Mouse (Mus musculus) embryonic facial prominence, embryonic 14.5 days (tissue): Measurements from ENCODE around the gene Ctse. TPM values are rescaled to one million over a fixed set of nuclear protein-coding genes. Genes with fewer than 3 reads are reported as not detected.

Experiments used
- ATAC-seq: fragments of 200-750 bp; cut with Nextera tagmentation; 2 replicates; pipeline ENCODE4 v1.8.0; 2017; ENCODE audit warnings: low read depth, moderate number of reproducible peaks, moderate TSS enrichment
- DNase-seq: peaks from one replicate; pipeline ENCODE4 v3.0.0-alpha.2; 2015; ENCODE audit warnings: low spot score
- H3K27ac ChIP-seq: fragments of 300-500 bp; sonication (generic); replicated peaks from 2 replicates; pipeline ENCODE4 v1.5.1; 2014; ENCODE audit warnings: low read depth, mild to moderate bottlenecking, low read length, moderate library complexity
- H3K27me3 ChIP-seq: fragments of 300-500 bp; sonication (generic); replicated peaks from 2 replicates; pipeline ENCODE4 v1.6.1; 2014; ENCODE audit warnings: low read length; ENCODE audit not compliant: control insufficient read depth, insufficient read depth
- H3K36me3 ChIP-seq: fragments of 300-500 bp; sonication (generic); 2 replicates; pipeline ENCODE4 v1.6.1; 2014; ENCODE audit warnings: low read length, mixed read lengths; ENCODE audit not compliant: control insufficient read depth, insufficient read depth
- H3K4me1 ChIP-seq: fragments of 300-500 bp; sonication (generic); 2 replicates; pipeline ENCODE4 v1.6.1; 2014; ENCODE audit warnings: antibody characterized with exemption, low read length; ENCODE audit not compliant: control insufficient read depth, insufficient read depth
- H3K4me2 ChIP-seq: fragments of 300-500 bp; sonication (generic); 2 replicates; pipeline ENCODE4 v1.6.1; 2014; ENCODE audit warnings: low read depth, mild to moderate bottlenecking, low read length, moderate library complexity, mixed read lengths
- H3K4me3 ChIP-seq: fragments of 300-500 bp; sonication (generic); 2 replicates; pipeline ENCODE4 v1.5.1; 2014; ENCODE audit warnings: low read depth, mild to moderate bottlenecking, low read length
- H3K9ac ChIP-seq: fragments of 300-500 bp; sonication (generic); 2 replicates; pipeline ENCODE4 v1.6.1; 2014; ENCODE audit warnings: low read depth, mild to moderate bottlenecking, low read length, moderate library complexity, mixed read lengths
- H3K9me3 ChIP-seq: fragments of 300-500 bp; sonication (generic); 2 replicates; pipeline ENCODE4 v1.6.1; 2016; ENCODE audit warnings: low read length; ENCODE audit not compliant: control insufficient read depth
- WGBS: fragments of 180-500 bp; shearing (Covaris S2); extraction: QIAGEN DNeasy Blood & Tissue Kit; methylation state at CpG from one replicate; pipeline ENCODE4 v1.1.7; 2014; 5-methylcytosine and 5-hydroxymethylcytosine counted together
- polyA plus RNA-seq: library from polyadenylated mRNA; unstranded; fragments of >200 nt; fragmentation: Nextera tagmentation; extraction: Ambion mirVana; gene quantifications from 2 replicates; pipeline ENCODE4 v1.2.1, GENCODE M21; 2014

Ctse gene
- polyA plus RNA-seq: 0.14 and 0.15 TPM in 2 replicates

DNA sequence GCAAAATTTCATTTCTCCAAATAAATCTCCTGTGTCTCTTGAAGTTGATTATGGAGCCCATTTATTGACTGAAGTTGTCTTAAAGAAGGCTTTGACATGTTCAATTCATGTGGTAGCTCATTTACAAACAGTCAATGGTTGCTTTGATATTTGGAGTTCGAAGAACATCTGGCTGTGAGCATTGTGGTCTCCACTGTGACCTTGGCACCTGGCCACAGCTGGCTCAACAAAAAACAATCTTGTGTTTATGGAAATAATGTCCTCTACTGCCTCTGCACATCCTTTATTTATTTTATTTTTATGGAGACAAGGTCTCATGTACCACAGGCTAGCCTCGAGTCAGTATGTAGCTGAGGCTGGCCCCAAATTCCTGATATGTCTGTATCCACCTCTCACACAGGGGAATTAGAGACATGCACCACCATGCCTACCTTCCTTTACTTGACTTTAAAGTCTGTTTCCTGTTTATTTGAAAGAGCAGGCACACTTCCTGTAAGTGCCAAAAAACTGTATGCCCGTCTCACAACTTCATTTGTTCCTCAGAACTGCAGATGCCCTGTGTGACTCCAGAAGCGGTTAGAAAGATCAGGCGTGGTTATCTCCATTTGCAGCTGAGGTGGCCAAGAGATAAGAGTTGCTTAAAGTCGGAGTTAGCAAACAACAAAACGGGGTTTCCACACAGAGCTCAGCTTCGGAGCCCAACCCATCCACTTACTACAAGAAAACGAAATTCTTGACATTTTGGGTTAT lies at the start of gene Ctse:
Gene Ctse, plus strand, starts transcription at position 516 of the 750 bp plus-strand sequence.
- Histone ChIP-seq H3K9me3 (no peaks in the 10 kb centered on the region), H3K9ac (no peak within 1 kb of the TSS), H3K27ac (no peak within 1 kb of the TSS), H3K4me2 (no peak within 1 kb of the TSS), H3K4me1 (no peaks in the 10 kb centered on the region), H3K4me3 (no peak within 1 kb of the TSS), H3K36me3 (no peaks in the 10 kb centered on the region), H3K27me3 (no peaks in the 10 kb centered on the region)
- WGBS: 76% methylated on average over 9 of the region's 9 CpGs
- no peak for DNase-seq
- no peak for ATAC-seq

DNA sequence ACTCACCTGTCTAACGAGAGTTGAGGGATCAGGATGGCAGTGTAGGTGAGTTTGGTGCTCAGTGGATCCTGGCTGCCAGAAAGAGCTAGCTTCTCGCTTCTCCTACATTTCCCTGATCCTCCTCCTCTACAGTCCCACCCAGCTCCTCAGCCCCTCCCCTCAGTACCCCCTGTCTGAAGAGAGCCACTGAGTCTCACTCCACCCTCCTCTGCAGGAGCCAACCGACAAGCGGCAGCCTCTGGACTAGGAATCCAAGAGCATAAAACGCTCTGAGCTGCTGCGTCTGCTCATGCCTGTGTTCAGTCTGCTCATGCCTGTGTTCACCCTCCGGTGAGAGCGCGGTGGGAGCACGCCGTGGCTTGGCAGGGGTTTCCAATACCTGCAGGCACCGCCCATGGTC lies 39.2 kb upstream of the Ctse start, which contains the start of gene Avpr1b:
Gene Avpr1b, plus strand, starts transcription at position 335 of the 400 bp plus-strand sequence.
- Histone ChIP-seq H3K9me3 (no peaks in the 10 kb centered on the region), H3K9ac (no peak within 1 kb of the TSS), H3K4me2 (no peak within 1 kb of the TSS; the same call in 1 of the 2 replicates), H3K27me3 (no peaks in the 10 kb centered on the region; the same call in 1 of the 2 replicates), H3K4me3 (no peak within 1 kb of the TSS), H3K4me1 (no peaks in the 10 kb centered on the region), H3K36me3 (no peaks in the 10 kb centered on the region), H3K27ac (no peak within 1 kb of the TSS)
- WGBS: 28% methylated on average over 12 of the region's 12 CpGs
- DNase-seq (peak; percentile 28), ATAC-seq (peak; percentile 53; the same call in 1 of the 2 replicates)

DNA sequence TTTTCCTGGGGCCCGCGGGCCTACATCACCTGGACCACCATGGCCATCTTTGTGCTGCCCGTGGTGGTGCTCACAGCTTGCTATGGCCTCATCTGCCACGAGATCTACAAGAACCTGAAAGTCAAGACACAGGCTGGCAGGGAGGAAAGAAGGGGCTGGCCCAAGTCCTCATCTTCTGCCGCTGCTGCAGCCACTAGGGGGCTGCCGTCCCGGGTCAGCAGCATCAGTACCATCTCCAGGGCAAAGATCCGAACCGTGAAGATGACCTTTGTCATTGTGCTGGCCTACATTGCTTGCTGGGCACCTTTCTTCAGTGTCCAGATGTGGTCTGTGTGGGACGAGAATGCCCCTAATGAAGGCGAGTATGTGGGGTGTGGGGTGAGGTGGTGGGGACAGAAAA lies 37.8 kb upstream of the Ctse start:
- DNase-seq: no peak
- Histone ChIP-seq H3K36me3 (no peaks in the 10 kb centered on the region), H3K9me3 (no peaks in the 10 kb centered on the region), H3K9ac (no peak overlapping the region), H3K4me3 (no peak overlapping the region), H3K4me1 (no peaks in the 10 kb centered on the region), H3K27ac (no peak overlapping the region), H3K4me2 (no peak overlapping the region), H3K27me3 (no peaks in the 10 kb centered on the region; the same call in 1 of the 2 replicates)
- WGBS: 39% methylated on average over 11 of the region's 11 CpGs
- no peak for ATAC-seq

DNA sequence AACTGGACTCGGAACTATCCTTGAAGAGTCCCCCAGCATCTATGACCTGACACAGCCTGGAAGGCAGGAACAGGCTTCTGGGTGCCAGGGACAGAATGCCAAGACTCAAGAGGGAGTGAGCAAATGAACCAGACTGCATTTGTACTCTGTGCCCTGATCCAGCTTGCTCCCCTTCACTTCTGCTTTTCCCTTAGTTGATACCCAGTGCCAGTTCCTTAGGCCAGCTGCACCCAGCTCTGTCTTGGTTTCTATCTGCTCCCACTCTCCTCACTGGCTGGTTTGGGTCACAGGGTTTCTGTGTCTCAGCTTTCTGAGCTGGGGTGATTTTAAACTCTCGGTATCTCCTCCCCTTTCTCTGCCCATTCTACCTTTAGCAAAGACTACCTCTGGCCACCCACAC lies 31.4 kb upstream of the Ctse start:
- H3K27ac ChIP-seq: no peak overlapping the region

DNA sequence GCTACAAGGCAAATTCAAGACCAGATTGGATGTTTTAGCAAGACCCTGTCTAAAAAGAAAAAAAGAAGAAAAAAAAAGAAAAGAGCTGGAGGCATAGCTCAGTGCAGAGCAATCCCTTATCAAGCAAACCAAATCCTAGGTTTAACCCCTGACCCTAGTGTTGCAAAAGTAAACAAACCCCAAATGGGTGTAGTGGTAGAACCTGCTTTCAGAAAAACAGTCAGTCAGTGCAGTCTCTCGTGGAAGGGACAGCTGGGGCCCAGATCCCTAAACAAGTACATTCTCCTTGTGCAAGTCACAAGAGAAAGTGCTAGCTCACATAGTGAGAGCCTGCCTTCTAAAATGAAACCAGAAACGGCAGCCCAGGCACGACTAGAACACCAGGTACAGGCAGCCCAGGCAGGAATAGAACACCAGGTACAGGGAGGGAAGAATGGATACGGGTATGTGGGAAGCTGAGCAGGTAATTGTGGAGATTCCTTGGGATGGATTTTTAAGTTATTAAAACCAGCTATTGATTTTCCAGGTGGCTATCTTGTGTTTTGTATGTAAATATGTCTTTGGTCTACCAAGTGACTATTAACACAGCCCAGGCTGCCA lies 25.4 kb upstream of the Ctse start:
- Histone ChIP-seq H3K27ac (no peak overlapping the region), H3K27me3 (no peaks in the 10 kb centered on the region), H3K36me3 (no peaks in the 10 kb centered on the region), H3K9ac (no peak overlapping the region), H3K9me3 (no peaks in the 10 kb centered on the region), H3K4me3 (no peak overlapping the region), H3K4me2 (no peak overlapping the region), H3K4me1 (no peaks in the 10 kb centered on the region)
- no peak for ATAC-seq
- DNase-seq: no peak
- 36% methylated on average over 4 of the region's 4 CpGs for WGBS

More for the DNA sequence above, 31.4 kb upstream of the Ctse start:
- Histone ChIP-seq H3K9ac (no peak overlapping the region), H3K4me3 (no peak overlapping the region), H3K4me2 (no peak overlapping the region), H3K4me1 (no peaks in the 10 kb centered on the region), H3K27me3 (no peaks in the 10 kb centered on the region), H3K9me3 (no peaks in the 10 kb centered on the region), H3K36me3 (no peaks in the 10 kb centered on the region)
- 84% methylated on average over 2 of the region's 2 CpGs for WGBS
- DNase-seq: no peak
- no peak for ATAC-seq

DNA sequence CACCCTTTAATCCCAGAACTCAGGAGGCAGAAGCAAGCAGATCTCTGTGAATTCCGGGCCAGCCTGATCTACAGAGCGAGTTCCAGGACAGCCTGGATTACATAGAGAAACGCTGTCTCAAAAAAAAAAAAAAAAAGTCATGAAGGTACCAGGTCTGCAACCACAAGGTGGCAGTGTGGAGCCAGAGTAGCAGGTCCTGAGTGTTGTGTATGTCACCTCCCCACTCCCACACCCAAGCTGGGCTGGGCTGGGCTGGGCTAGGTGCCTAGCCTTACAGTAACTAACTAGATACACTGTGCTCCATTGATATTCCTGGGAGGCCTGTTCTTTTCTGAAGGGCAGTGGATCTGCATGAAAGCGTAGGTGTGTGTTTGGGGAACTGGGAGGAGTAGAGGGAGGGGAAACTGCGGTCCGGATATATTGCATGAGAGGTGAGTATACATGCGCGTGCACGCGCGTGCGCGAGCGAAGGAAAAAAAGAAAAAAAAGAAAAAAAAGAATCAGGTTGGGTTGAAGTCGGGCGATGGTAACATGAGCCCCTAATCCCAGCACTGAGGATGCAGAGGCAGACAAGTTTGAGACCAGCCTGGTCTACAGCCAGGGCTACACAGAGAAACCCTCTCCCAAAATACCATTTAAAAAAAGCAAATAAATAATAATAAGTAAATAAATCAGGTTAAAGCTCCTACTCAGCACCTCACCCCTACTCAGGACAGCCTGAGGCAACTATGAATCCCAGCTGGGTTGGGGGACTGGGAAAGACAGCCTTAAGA lies 24.6 kb upstream of the Ctse start:
- Histone ChIP-seq H3K9me3 (no peaks in the 10 kb centered on the region), H3K27ac (no peak overlapping the region), H3K27me3 (no peaks in the 10 kb centered on the region), H3K4me3 (no peak overlapping the region), H3K4me2 (no peak overlapping the region), H3K4me1 (no peaks in the 10 kb centered on the region), H3K9ac (no peak overlapping the region), H3K36me3 (no peaks in the 10 kb centered on the region)
- 76% methylated on average over 16 of the region's 16 CpGs for WGBS
- ATAC-seq (peak; percentile 82), DNase-seq (peak; percentile 86)

DNA sequence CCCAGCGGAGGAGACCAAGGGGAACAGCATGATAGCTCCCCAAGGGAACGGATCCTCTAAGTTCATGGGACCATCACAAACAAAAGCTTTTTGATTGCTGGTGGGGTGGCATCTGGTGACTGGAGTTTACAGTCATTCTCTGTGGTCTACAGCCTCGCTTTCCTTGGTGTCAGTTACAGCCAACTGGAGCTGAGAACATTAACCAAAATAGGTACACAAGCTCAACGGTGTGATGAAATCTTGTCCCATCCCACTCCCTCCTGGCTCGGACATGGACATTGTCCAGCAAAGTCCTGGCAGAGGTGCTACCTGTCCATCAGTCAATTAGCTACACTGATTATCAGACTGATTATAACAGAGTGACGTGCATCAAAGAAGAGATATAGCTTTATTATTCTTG lies 23.5 kb upstream of the Ctse start:
- Histone ChIP-seq H3K4me1 (no peaks in the 10 kb centered on the region), H3K4me2 (no peak overlapping the region), H3K9ac (no peak overlapping the region), H3K27ac (no peak overlapping the region), H3K36me3 (no peaks in the 10 kb centered on the region), H3K4me3 (no peak overlapping the region), H3K9me3 (peaks cover 5% of the 10 kb centered on the region; the same call in 1 of the 2 replicates), H3K27me3 (no peaks in the 10 kb centered on the region)
- no peak for DNase-seq
- 81% methylated on average over 6 of the region's 6 CpGs for WGBS
- no peak for ATAC-seq

DNA sequence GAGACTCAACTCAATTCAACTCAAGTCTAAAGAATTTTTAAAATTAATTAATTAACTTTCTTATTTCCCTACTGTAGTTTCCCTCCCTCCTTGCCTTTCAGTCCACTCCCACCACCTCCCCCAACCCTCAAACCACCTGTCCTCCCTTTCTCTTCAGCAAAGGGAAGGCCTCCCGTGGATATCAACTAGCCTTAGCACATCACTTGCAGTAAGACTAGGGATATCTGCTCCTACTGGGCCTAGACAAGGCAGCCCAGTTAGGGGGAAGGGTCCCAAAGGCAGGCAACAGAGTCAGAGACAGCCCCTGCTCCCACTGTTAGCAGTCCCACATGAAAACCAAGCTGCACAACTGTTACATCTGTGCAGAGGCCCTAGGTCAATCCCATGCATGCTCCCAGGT lies 22.0 kb upstream of the Ctse start:
- Histone ChIP-seq H3K4me3 (no peak overlapping the region), H3K27me3 (no peaks in the 10 kb centered on the region), H3K9me3 (peaks cover 5% of the 10 kb centered on the region; the same call in 1 of the 2 replicates), H3K4me2 (no peak overlapping the region), H3K4me1 (no peaks in the 10 kb centered on the region), H3K27ac (no peak overlapping the region), H3K36me3 (no peaks in the 10 kb centered on the region), H3K9ac (no peak overlapping the region)
- ATAC-seq (no peak), DNase-seq (no peak)
- 66% methylated on average over 1 of the region's 1 CpGs for WGBS
